Mouse (Mus musculus) T-helper 1 cell (primary cell): ENCODE data around the gene Gm27029.
"Not testable (repeated sequence)": the region's sequence is repeated elsewhere in the genome, so short reads cannot be mapped to it uniquely, and the experiment has no call there.

Experiments used
- in situ Hi-C: fragments of 300-600 bp; cut with MboI, MseI; formaldehyde crosslinking; loops from one replicate; pipeline ENCODE4 v1.15.1; 2025; ENCODE audit warnings: high pct_unique_total_duplicates

Gm27029 gene

GRCm38 (mm10) chr11:101424105-101424851 lies at the start of gene Gm27029:
TSS of gene Gm27029 (minus strand) at chr11:101424796.
- in situ Hi-C loops: no loop called here

DNA sequence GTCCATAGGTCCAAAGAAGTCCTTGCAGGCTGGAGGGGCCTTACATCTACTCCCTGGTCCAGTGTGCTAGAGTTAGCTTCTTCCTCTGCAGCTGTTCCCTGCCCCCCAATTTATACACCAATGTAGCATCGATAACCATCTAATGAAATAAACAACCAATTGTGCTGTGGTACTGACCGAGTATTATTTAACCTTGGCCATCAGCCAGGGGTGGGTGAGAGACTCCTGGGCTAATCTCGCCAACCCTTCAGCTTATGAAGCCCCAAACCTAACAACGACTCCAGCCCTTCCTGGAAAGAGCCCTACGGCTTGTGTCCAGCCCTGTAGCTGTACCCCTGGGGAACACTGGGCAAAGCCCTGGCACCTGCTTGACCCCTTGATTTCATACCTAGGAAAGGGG lies 49.7 kb upstream of the Gm27029 start:
- in situ Hi-C loops: no loop called here

DNA sequence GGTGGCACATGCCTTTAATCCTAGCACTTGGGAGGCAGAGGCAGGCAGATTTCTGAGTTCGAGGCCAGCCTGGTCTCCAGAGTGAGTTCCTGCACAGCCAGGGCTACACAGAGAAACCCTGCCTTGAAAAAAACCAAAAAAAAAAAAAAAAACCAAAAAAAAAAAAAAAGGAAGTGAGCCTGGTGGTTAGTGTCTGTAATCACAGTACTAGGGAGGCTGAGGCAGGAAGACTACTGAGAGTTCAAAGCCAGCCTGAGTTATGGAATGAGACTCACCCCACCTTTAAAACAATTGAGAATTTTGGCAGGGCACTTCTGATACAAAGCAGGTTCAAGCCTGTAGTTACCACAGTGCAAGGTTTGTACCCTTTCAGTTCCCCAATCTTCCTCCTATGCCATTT lies 49.1 kb upstream of the Gm27029 start:
- in situ Hi-C loops: not testable (repeated sequence)

GRCm38 (mm10) chr11:101472336-101472735 lies 47.7 kb upstream of the Gm27029 start:
- in situ Hi-C loops: no loop called here

DNA sequence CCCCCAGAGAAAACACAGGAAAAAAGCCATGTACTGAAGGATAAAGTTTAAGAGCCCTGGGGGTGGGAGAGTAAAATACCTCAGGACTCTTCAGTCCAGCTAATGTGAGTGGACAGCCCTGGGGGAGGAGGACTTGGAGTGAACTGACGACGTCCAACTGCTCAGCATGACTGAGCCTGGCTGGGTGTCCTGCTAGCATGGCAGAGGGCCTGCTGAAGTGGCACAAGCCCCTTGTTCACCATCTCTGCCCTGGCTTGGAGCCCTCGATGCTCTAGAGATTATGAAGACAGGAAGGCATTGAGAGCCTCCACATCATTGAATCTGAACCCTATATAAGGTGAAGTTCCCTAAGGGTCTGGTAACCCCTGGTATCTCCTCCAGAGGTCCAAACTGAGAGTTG lies 47.3 kb upstream of the Gm27029 start:
- in situ Hi-C loops: no loop called here

GRCm38 (mm10) chr11:101470206-101470605 lies 45.6 kb upstream of the Gm27029 start:
- in situ Hi-C loops: no loop called here

DNA sequence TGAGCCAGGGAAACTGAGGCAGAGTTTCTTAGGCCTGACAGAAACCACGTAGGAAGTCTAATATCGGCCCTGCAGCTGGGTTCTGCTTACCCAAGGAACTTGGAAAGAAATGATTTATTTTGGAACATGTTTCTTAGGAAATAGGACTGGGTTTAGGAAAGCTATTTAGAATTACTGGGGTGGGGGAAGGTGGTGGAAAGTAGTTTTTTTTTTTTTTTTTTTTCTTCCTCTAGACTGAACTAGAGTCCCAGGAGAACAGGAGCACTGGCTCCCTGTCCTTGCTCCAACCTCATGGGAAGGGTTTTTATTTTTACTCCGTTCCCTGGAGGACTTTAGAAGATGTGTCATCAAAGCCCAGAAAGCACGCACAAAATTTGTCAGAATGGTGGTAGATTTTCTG lies 44.6 kb upstream of the Gm27029 start:
- in situ Hi-C loops: no loop called here

GRCm38 (mm10) chr11:101468731-101469130 lies 44.1 kb upstream of the Gm27029 start:
- in situ Hi-C loops: no loop called here

- in situ Hi-C loops: no loop called here
Observed at GRCm38 (mm10) chr11:101468263-101468688, 43.7 kb upstream of the Gm27029 start.

- in situ Hi-C loops: no loop called here
Observed at GRCm38 (mm10) chr11:101467477-101468262, 43.1 kb upstream of the Gm27029 start.

GRCm38 (mm10) chr11:101466552-101466950 lies 42.0 kb upstream of the Gm27029 start:
- in situ Hi-C loops: not testable (repeated sequence)

DNA sequence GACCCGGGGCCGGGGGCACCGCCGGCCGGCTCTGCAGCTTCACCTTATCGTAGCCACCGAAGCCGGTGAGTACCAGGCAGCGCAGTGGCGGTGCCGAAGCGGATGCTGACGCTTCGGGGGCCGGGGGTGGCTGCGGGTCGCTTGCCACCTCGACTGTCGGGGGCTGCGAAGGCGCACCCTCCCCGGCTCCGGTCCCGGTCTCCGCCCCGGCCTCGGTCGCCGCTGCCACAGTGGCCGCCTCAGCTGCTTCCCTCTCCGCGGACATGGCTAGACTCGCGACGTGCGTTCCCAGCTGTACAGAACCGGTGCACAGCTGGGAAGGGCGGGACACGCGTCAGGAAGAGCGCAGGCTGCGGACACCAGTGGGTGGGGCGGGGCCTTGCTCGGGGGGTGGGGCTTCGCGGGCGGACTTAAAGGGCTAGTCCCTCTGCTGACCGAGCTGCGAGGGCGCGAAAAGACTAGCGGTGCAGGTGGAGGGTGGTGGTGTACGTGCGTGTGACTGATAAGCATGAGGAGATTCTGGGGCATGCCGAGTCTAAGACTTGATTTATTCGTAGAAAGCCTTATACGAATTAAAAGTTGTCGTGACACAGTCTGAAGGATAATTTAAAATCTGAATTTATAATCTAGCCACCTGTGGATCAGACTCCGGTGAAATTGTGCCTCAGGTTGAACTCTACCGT lies 41.4 kb upstream of the Gm27029 start, which contains the start of gene Vat1:
Gene Vat1, minus strand, starts transcription at position 362 of the 683 bp plus-strand sequence.
- in situ Hi-C loops: no loop called here

DNA sequence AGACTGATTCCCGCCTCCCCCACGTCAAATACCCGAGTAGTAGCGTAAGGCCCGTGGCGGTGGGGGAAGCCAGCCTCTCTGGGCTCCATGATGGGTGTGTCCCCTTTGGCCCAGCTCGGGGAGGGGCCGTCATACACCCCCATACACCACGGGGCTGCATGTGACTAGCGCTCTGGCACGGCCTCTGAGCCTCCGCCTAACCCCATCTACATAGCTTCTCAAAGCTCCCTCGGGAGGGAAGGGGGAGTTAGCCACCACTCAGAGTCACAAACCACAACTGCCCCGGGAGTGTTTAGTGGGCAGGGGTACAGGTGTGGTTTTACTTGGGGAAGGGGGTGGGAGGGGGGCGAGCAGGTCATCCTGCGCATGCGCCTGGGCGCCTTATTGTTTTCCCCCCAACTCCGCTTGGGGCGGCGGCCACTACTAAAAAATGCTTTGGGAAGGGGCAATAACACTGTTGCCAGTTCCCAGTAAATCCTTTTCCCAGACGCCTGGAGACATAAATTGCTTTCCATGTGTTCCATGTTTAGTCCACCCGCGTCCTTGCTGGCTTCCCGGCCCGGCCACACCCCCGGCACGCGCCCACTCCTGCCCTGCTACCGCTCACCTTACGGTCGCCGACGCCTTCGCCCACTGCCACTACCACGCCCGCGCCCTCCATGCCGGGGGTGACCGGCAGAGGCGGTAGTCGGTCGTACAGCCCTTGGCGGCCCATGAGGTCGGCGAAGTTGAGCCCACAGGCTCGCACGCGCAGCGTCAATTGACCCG lies 40.7 kb upstream of the Gm27029 start:
- in situ Hi-C loops: no loop called here

- in situ Hi-C loops: no loop called here
Observed at GRCm38 (mm10) chr11:101464211-101465100, 39.9 kb upstream of the Gm27029 start, which contains the start of gene Rnd2. TSS of gene Rnd2 (plus strand) at chr11:101464999.

DNA sequence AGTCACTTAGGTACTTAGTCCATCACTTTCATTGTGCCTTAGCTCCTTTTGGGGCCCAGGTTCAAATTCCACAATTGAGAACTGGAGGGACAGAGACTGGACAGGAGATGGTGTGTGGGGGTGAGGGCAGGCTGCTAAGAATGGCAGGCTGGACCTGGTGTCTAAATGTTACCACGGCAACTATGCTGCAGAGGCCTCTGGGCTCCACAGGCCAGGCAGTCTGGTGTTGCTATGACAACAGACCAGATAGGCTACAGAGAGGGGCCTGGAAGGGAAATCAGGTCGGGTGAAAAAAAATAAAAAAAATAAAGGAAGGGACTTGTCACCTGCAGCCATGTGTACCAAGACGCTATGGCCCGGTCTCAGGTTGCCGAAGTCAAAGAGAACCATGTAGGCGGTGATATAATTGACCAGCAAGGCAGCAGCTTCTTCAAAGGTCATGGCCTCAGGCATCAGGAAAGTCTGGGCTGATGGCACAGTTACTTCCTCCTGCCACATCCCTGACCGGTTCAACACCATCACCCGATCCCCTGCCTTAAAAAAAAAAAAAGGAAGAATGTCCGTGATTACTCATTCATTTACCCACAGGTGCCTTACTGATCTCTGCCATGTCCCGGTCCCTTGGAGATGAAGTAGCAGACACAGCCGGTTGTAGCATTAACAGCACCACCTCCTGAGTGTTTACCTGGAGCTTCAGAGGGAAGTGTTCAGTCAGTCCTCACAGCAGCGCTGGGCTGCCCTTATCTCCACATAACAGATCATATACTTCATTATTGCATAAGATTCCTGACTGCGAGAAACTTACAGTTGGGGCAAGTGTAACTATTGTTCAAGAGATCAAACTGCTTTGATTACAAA lies 38.2 kb upstream of the Gm27029 start:
- in situ Hi-C loops: no loop called here

DNA sequence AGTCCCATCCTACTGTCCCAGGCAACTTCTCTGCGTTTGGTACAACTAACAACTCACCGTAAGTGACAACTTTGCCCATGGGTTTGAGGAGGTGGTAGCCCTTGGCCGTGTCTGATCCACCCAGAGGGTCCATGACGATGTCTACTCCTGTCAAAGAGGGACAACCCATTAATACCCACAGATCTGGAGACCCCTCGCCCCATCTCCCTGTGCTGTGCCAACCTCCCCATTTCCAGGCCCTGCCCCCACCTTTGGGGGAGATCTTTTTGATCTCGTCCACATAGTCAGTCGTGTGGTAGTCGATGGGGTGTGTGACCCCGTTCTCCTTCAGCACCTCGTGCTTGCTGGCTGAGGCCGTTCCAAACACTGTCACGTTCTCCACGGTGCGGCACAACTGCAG lies 37.5 kb upstream of the Gm27029 start:
- in situ Hi-C loops: no loop called here

DNA sequence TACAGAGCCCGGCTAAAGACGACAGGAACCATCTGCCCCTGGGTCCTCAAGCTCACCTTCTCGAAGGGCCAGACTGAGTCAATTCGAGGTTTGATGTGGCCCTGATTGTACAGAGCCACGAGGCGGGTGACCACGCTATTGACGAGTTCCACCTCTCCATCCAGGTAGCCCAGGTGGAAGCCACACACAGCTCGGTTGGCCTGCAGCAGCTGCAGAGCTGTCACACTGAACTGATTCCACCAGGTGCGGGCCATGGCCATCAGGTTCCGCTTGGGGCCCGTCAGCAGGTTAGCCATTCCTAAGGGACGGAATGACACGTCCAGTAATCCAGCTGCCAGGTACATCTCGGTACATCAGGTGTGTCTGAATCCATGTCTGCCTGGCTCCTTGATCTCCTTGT lies 35.7 kb upstream of the Gm27029 start:
- in situ Hi-C loops: no loop called here

GRCm38 (mm10) chr11:101459716-101460115 lies 35.1 kb upstream of the Gm27029 start:
- in situ Hi-C loops: no loop called here

GRCm38 (mm10) chr11:101458217-101458616 lies 33.6 kb upstream of the Gm27029 start:
- in situ Hi-C loops: no loop called here
